ENCODE assay signal across 8 mouse cellular contexts in the genomic region with DNA sequence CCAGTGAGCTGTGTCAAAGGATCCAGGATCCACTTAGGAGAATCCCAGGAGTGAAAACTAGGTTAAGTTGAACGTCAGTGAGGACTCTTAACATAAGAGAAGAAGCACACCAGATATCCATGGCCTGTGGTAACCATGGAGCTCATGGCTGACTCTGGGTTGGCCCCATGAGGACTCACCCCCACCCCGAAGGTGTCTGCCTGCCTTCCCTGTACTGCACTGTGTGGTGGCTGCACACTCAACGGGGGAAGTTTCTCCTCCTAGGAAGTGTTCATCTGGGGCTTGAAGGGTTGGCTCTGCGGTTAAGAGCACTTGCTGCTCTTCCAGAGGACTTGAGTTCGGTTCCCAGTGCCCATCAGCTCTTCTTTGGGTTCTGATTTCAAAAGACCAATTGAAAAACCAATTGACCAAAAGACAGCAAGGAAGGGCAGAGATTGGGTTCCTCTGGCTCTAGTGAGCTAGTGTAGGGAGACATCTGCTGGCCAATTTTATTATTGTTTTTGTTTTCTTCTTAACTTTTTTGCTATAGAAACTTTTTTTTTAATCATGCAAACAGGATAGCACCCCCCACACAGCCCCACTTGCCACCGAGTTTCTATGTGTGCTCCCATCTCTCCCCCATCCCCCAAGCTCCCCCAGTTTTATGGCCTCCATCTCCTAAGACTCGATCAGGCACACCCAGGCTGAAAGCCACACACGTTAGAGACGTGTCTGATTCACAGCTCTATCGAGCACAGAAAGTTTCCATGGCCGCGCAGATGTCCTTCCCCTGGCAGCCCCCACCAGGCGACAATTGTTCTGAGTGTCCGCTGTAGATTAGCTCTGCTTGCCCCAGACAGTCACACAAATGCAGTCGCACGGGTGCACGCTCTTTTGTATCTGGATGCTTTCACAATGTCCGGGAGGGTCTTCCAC. TPM values are rescaled to one million over a fixed set of nuclear protein-coding genes. Genes with fewer than 3 reads are reported as not detected.
DNase-seq lines count a peak whose midpoint lies in the region; ATAC-seq lines count a peak whose summit lies in the region.

No protein-coding gene starts in this region.

- H3K9me3 ChIP-seq in hindbrain, embryonic 15.5 days, result no peaks in the 10 kb centered on the region

- H3K27ac ChIP-seq in hindbrain, embryonic 15.5 days (replicated peaks), result no peak overlapping the region

- H3K36me3 ChIP-seq in hindbrain, embryonic 15.5 days, result no peaks in the 10 kb centered on the region

- H3K4me3 ChIP-seq in hindbrain, embryonic 15.5 days, result no peak overlapping the region

- H3K4me1 ChIP-seq in hindbrain, embryonic 15.5 days (replicated peaks), result no peaks in the 10 kb centered on the region

- peak; percentile 12 to 16 for DNase-seq in cerebellum, postnatal 25 days
- no peak for DNase-seq in cerebellum, adult 11 months
- peak; percentile 10 for DNase-seq in thymus, postnatal 14 days
- no peak for DNase-seq in thymus, adult 18-20 months
- peak; percentile 34 for DNase-seq in lung, postnatal 36 days
- no peak for DNase-seq in spleen, adult 12 weeks (ENCODE audit: low spot score)
- DNase-seq in gastrocnemius, postnatal 36 days, result no peak

- peaks cover 32% of the 10 kb centered on the region; the same call in 1 of the 2 replicates for H3K27me3 ChIP-seq in hindbrain, embryonic 15.5 days

- WGBS in hindbrain, embryonic 15.5 days, result 39% methylated on average over 18 of the region's 18 CpGs

- intact Hi-C loops in gastrocnemius, postnatal 36 days (cut with DNase I), result loop anchor here (1.0 kb wide), 1 partner anchor 61 kb away; no protein-coding TSS in a partner anchor

- no peak overlapping the region for H3K9ac ChIP-seq in hindbrain, embryonic 15.5 days

- H3K4me2 ChIP-seq in hindbrain, embryonic 15.5 days, result peak overlapping the region; percentile 25; the same call in 1 of the 2 replicates

- ATAC-seq in hindbrain, embryonic 15.5 days (ENCODE audit: low FRiP score, low read depth), result peak; percentile 54; the same call in 1 of the 2 replicates

RNA-seq across cellular contexts. Expression of a gene that starts 20.1 kb away (rescaled TPM):
- 0.60 and 0.64 TPM in 2 replicates for polyA plus RNA-seq in hindbrain, embryonic 15.5 days (2015; fragmentation: Nextera tagmentation; extraction: Ambion mirVana)
- total RNA-seq in gastrocnemius, postnatal 36 days (2021), result under 1 TPM in 1 of 2 experiments, not detected in 1; 0.35 TPM

RNA-seq across cellular contexts. Expression of a gene that starts 35.4 kb away (rescaled TPM):
- polyA plus RNA-seq in hindbrain, embryonic 15.5 days (2015; fragmentation: Nextera tagmentation; extraction: Ambion mirVana), result 0.12 and 0.73 TPM in 2 replicates
- not detected for total RNA-seq in gastrocnemius, postnatal 36 days (2021)

Comparison
In these comparisons a context has a peak if more than half of its experiments do, and no peak if none do; other contexts are left out.
1. DNase-seq: peak in cerebellum, postnatal 25 days (2 of 2), thymus, postnatal 14 days (single experiment) and lung, postnatal 36 days (single experiment); none in cerebellum, adult 11 months (single experiment), thymus, adult 18-20 months (0 of 2), spleen, adult 12 weeks (single experiment) and gastrocnemius, postnatal 36 days (0 of 2).